Mouse (Mus musculus) stomach, postnatal 0 days (tissue): ENCODE data around the gene Slc35c2.

ENCODE experiments used
- CTCF ChIP-seq: IDR thresholded peaks from 2 replicates; pipeline ENCODE4 v1.5.1; 2016; ENCODE audit warnings: antibody characterized with exemption, low read depth, mild to moderate bottlenecking, moderate library complexity
- EP300 ChIP-seq: optimal IDR thresholded peaks from 2 replicates; pipeline ENCODE3; 2016; ENCODE audit warnings: antibody characterized with exemption

GRCm38 (mm10) chr2:165303354-165304012 is 15.8 kb upstream of the Slc35c2 start:
- no peak for TF ChIP-seq CTCF
- TF ChIP-seq EP300 = no peak
